Mouse (Mus musculus): Measurements from ENCODE around the gene Spata17.

Spata17 gene

GRCm38 (mm10) chr1:187086027-187086426 lies 129.2 kb downstream of the Spata17 start:
- DNase-seq (ENCODE audit: low spot score) = no peak

DNA sequence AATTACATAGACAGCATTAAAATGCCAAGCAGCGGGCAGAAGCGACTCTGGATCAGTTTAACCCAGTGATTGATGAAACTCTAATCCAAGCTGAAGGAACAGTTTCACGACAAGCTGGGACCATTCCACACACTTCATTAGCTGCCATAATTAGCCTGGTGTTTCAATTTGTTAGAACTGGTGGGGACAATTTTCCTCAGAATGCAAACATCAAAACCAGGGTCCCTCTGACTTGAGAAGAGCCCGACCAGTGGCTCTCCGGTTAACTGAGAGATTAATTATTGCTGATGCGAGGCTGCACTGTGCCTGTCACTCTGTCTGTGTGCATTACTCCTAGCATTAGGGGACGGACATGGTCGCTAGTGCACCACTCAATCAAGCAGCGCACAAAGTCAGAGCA lies 137.9 kb downstream of the Spata17 start:
- DNase-seq (ENCODE audit: low spot score) = no peak

DNA sequence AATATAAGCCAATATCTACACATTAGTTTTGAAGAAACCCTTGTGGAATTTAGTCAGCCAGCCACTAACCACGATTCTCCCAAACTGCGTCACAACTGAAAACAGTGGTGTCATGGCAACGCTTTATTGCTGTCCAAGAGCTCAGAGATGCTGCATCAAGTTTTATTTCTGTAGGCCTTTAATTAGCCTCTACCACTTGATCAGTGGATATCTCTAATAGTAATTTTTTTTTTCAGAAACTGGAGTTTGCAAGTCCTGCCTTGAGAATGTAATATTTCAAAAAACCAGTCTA lies 138.3 kb downstream of the Spata17 start:
- DNase-seq (ENCODE audit: low spot score) = no peak

- DNase-seq (ENCODE audit: low spot score) = no peak
These were observed 138.8 kb downstream of the Spata17 start for GRCm38 (mm10) chr1:187076198-187077042.

- no peak for DNase-seq (ENCODE audit: low spot score)
These were observed 155.4 kb downstream of the Spata17 start for GRCm38 (mm10) chr1:187059874-187060273.

- no peak for DNase-seq (ENCODE audit: low spot score)
These were observed 160.9 kb downstream of the Spata17 start for GRCm38 (mm10) chr1:187054333-187054732.

- DNase-seq (ENCODE audit: low spot score) = no peak
These were observed 161.4 kb downstream of the Spata17 start for GRCm38 (mm10) chr1:187053862-187054261.

GRCm38 (mm10) chr1:187052532-187052931 lies 162.7 kb downstream of the Spata17 start:
- no peak for DNase-seq (ENCODE audit: low spot score)

DNA sequence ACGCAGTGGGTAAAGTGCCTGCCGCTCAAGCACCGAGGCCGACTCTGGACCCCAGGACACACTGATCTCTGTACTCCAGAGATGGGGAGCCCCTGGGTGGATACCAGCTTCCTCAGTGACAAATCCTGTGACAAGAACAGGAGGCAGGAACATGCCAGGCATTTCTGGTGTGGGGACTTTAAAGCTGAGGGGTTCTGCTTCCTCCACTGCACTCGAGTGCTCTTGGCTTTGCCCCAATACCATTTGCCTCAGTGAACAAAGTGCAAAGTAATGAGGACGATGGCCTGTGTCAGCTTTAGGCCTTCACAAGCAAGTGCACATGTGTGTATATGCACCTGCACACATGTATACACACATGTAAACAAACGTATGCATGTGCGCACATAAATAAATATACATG lies 164.0 kb downstream of the Spata17 start:
- no peak for DNase-seq (ENCODE audit: low spot score)

- DNase-seq (ENCODE audit: low spot score) = no peak
These were observed 166.5 kb downstream of the Spata17 start for GRCm38 (mm10) chr1:187048681-187049288.

DNA sequence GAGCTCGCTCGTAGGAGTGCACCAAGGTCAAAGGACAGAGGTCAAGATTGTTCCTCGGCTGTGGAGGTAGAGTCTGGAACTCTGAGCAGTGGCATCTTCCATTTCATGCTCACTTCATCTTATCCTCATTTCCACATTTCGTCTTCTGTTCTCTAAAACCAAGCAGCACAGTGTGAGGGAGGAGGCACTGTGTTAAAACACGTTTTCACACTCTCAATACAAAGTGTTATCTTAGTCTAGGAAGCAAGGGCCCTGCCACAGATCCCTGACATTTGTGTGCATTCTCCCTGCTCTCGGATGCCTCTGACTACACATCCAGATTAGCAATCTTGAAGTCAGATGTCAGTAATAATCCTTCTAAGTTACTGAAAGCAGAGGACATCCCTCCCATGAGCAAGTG lies 170.5 kb downstream of the Spata17 start:
- no peak for DNase-seq (ENCODE audit: low spot score)

GRCm38 (mm10) chr1:187039801-187040200 lies 175.5 kb downstream of the Spata17 start:
- no peak for DNase-seq (ENCODE audit: low spot score)

GRCm38 (mm10) chr1:187035785-187036184 lies 179.5 kb downstream of the Spata17 start:
- no peak for DNase-seq (ENCODE audit: low spot score)

DNA sequence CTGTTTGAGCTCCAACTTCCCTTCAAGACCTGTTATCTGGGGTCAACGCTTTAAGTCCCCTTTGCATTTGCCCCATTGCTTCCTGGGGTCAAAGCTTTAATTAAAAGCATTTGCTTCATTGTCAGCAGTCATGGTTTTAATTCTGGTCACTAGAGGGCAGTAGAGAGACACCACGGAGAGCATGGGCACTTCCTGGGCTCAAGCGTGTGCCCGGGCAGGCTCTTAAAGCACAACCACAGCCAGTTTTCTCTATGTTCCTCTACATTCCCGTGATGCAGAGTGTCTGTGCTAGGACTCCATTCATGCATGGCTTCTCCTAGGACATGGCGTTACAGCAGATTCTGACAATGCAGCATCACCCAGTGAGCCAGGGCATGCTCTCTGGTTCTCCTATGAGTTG lies 183.5 kb downstream of the Spata17 start:
- peak; percentile 34 for DNase-seq (ENCODE audit: low spot score)

DNA sequence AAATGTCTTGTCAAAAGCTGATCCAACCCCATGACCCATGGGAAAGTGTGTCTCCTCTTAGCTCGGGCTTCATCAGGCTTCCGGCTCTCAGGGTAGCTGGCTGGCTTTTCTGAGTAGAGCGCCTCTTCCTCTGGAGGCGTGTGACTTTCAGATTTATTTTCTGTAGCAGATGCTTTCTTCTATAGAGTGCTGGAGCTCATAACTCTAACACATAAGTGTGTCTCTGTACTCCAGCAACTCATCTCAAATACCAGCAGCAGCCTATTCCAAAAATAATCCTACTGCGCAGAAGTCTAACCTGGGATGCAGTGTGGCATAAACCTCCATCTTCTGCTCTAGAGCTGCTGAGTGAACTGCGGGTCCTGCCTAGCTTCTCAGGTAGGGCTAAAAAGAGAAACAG lies 186.4 kb downstream of the Spata17 start:
- no peak for DNase-seq (ENCODE audit: low spot score)

DNA sequence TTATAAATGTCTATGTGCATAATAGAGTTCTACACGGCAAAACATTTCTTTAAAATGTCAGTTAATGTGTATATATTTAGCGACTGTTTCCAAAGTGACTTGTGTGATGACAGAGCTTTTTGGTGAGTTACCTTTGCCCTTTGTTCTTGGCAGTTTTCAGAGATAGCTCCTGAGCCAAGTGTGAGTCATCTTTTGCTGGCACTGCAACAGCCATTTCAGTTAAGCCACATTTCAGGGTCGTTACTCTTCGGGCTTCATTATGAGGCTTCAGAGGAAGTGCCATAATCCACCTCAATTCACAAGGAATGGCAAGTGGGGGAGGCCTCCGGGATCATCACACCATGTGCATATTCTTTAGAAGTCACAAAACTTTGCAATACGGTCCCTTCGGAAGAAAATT lies 195.3 kb downstream of the Spata17 start:
- DNase-seq (ENCODE audit: low spot score) = no peak

GRCm38 (mm10) chr1:187016116-187016515 lies 199.1 kb downstream of the Spata17 start:
- DNase-seq (ENCODE audit: low spot score) = no peak

DNA sequence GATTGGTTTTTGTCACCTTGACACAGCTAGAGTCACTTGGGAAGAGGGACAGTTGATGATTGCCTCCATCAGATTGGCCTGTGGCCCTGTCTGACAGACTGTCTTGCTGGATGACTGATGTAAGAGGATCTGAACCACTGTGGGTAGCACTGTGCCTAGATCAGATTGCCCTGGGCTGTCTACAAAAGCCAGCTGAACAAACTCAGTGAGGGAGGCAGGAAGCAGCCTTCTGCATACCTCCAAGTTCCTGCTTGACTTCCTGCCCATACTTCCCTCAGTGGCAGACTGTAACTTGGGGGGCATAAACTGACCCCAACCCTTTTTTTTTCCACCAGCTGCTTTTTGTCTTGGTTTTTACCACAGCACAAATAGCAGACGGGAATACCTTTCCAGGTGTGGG lies 199.6 kb downstream of the Spata17 start:
- no peak for DNase-seq (ENCODE audit: low spot score)

DNA sequence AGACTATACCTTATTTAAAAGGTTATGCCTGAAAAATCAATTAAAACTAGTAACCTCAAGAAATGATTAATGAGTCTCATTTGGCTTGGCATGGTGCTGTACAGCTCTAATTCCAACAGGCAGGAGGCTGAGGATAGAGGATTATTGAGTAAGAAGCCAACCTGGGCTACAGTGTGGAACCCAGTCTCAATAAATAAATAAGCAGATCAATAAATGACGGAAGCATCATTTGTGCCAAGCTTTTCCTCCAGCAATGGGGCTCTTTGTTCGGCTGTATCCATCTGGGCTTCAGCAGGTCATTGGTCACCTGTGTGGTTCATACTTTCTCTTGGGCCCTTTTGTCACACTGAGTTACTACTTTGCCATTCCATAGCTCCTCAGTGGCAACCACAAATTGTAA lies 201.1 kb downstream of the Spata17 start:
- no peak for DNase-seq (ENCODE audit: low spot score)

DNA sequence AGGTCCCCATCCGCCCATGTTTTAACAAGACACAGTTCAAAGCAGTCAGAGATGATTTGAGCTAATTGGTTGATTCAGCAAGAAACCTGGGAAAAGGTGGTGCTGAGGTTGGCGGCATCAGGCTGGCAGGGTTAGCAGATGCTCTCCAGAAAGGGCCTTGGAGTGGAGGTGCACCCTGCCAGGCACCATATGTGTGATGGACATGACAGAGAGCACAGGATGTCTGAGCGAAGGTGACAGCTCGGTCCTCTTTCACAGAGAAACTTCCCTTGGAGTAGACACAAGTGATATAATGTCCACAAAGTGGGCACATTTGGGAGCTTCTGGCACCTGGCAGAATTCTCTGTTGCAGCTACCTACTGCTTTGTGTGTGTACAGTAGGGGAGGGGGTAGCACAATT lies 203.7 kb downstream of the Spata17 start:
- DNase-seq (ENCODE audit: low spot score) = no peak

DNA sequence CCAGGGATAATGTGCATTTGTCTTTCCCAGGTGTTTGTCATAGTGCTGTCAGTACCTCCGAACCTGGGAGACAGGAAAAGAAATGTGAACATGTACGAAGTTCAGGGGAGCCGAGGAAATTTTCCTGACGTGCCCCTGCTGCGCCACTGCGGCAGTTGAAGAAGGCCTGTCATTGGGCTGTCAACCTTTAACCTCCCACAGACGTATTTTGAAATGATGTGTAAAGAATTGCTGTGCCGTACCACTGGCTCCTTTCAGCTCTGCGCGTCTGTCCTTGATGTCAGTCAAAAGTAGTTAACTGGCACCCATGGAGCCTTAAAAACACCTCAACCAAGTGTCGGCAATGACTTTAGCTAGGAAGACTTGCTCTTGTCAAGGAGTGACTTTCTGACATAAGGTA lies 205.2 kb downstream of the Spata17 start:
- no peak for DNase-seq (ENCODE audit: low spot score)

- no peak for DNase-seq (ENCODE audit: low spot score)
These were observed 207.0 kb downstream of the Spata17 start for GRCm38 (mm10) chr1:187008236-187008635.

- DNase-seq (ENCODE audit: low spot score) = no peak
These were observed 208.9 kb downstream of the Spata17 start for GRCm38 (mm10) chr1:187006227-187006925.
